Mouse (Mus musculus): ENCODE results near the gene Gm4871.
"Not testable (repeated sequence)": the region's sequence is repeated elsewhere in the genome, so short reads cannot be mapped to it uniquely, and the experiment has no call there.

Gm4871 gene

GRCm38 (mm10) chr5:145032391-145032790 is at the start of gene Gm4871:
TSS of gene Gm4871 (minus strand) at chr5:145032754.
- DNase-seq (ENCODE audit: low read depth, low spot score), result not testable (repeated sequence)

- no peak for DNase-seq (ENCODE audit: low read depth, low spot score)
Measured at GRCm38 (mm10) chr5:145081866-145082613, 49.5 kb upstream of the Gm4871 start.

DNA sequence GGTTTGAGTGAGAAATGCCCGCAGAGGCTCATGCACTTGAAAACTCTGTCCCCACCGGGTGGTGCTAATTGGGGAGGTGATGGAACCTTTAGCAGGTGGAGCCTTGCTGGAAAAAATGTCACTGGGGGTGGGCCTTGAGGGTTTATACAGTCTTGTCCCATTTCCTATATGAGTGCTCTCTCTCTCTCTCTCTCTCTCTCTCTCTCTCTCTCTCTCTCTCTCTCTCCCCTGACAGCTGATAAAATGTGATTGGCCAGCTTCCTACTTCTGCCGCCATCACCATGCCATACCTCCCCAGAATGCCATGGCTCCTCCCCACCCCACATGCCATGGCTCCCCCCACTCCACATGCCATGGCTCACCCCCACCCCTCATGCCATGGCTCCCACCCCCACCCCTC is 42.5 kb upstream of the Gm4871 start:
- no peak for DNase-seq (ENCODE audit: low read depth, low spot score)

- no peak for DNase-seq (ENCODE audit: low read depth, low spot score)
Measured at GRCm38 (mm10) chr5:145071342-145071741, 38.8 kb upstream of the Gm4871 start.

DNA sequence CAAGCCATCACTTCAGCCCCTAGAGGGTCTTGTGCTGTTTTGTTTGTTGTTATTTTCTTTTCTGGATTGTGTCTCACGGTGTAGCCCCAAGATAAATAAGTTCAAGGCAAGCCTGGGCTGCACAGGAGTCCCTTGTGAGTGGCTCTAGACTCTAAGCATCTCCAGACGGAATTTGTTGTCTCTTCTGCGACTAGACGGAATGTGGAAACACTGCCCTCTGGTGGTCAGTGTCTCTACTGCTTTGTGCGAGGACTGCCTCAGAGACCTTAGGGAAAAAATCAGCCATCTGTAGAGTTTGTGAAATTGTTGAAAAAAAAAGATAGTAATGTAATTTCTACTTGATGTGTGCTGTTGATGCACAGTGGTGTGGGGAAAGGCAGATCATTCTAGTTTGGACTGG is 37.2 kb upstream of the Gm4871 start:
- peak; percentile 83 for DNase-seq (ENCODE audit: low read depth, low spot score)

DNA sequence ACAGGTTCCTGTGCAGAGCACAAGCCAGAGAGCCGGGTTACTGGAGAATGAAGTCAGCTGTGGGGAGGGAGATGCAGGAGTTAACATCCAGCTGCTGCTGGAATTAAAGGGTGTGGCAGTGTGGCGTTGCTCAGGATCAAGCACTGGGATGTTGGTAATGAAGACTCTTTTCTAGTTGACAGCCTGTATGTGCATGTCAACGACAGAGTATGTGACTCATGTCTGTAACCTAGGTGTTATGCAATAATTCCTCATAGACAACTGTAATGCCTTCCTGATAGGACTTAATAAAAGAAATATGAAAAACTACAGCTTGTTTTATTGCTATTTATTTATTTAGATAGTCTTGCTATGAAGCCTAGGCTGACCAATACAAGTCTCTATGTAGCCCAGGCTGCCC is 36.3 kb upstream of the Gm4871 start:
- DNase-seq (ENCODE audit: low read depth, low spot score), result no peak

DNA sequence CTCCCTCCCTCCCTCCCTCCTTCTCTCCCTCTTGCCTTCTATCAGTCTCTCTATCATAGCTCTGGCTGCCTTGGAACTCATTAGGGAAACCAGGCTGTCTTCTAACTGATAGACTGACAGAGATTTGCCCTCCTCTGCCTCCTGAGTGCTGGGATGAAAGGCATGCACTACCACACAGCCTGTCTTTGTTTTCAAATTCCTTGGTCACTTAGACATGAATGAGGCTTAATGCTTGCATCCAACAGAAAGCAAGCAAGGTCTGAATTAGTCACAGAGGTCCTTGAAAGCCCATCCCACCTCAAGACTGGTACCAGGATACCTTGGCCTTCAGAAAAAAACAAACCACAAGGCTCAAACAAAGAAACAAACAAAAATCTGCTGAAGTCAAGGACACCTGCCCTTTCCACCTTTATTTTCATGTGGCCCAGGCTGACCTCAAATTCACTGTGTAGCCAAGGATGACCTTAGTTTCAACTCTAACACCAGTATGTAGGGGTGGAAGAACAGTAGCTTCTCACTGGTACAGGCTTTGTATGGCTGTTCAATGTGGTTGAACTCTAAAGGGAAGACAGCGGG is 32.3 kb upstream of the Gm4871 start:
- no peak for DNase-seq (ENCODE audit: low read depth, low spot score)

- no peak for DNase-seq (ENCODE audit: low read depth, low spot score)
Measured at GRCm38 (mm10) chr5:145059524-145059923, 27.0 kb upstream of the Gm4871 start.

GRCm38 (mm10) chr5:145058722-145059121 is 26.2 kb upstream of the Gm4871 start:
- no peak for DNase-seq (ENCODE audit: low read depth, low spot score)

DNA sequence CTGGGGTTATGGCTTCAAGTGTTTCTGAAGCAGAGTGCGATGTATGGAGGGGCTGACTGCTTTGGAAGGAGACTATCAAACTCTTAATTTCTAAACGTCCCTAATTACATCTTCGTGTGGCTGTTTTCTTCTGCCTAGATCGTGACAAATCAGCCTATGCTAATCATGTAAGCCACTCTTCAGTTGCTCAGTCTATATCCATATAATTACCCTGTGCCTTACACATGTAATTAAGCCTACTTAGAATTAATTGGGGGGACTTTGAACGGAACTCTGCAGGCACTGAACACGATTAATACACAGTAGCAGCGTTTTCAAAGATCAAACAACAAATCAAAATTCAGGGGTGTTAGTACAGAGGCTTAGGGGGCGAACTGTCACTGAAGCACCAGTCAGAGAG is 25.4 kb upstream of the Gm4871 start:
- DNase-seq (ENCODE audit: low read depth, low spot score), result no peak

GRCm38 (mm10) chr5:145054187-145054586 is 21.6 kb upstream of the Gm4871 start:
- DNase-seq (ENCODE audit: low read depth, low spot score), result not testable (repeated sequence)

DNA sequence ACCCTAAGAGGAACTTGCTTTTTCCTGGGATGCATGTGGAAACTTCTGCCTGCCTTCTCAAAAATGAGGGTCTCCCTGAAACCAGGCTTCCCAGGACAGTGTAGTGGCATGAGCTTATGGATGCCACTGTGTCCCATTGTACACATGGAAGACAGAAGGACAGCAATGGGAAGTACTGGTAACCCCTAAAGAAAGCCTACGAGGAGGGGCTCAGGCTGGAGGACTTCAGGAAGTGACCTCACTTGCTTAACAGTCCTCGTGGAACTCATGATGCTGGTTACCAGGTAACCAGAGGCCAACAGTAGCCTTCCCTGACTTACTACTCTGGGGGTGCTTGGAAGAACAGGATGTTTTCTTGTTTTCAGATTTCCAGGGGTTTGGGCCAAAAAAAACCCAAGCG is 10.1 kb upstream of the Gm4871 start, which contains the start of gene 1700018F24Rik:
TSS of gene 1700018F24Rik (plus strand) at position 301 of the 400 bp plus-strand sequence.
- not testable (repeated sequence) for DNase-seq (ENCODE audit: low read depth, low spot score)

GRCm38 (mm10) chr5:145041628-145042027 is 9.1 kb upstream of the Gm4871 start:
- DNase-seq (ENCODE audit: low read depth, low spot score), result peak; percentile 12

DNA sequence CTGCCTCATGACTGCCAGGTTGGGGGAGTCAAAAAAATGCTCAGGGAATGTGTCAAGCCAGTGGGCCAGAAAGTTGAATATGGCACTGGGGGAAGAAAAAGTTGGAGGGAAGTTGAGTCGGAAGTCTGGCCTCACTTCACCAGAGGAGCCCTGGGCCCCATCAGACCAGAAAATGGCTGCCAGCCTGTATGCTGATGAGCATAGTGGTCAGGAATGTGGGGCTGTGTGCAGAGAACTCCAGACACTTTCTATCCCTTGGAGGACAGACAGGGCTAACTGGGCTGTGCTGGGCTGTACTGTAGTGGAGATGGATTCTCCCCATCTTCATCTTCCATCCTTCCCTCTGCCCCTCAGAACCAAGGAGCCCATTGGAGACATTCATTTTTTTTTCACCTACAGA is 2.1 kb downstream of the Gm4871 start:
- DNase-seq (ENCODE audit: low read depth, low spot score), result not testable (repeated sequence)

DNA sequence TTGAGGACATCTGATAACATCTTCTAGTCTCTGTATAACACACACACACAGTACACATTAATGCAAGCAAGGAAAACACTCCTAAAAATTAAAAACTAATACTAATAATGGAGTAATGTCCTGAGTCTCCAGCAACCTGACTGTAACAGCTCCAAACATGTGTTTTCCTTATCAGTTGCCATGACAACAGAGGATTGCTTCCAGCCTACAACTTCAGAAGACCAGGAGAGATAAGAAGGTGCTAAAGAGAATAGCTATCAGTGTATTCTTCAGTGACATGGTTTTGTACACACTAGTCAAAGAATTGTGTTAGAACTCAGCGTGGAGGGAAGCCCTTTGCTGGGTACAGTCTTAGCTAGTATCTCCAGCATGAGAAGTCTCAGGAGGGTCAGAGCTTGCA is 11.8 kb downstream of the Gm4871 start:
- DNase-seq (ENCODE audit: low read depth, low spot score), result not testable (repeated sequence)

- not testable (repeated sequence) for DNase-seq (ENCODE audit: low read depth, low spot score)
Measured at GRCm38 (mm10) chr5:145020254-145020653, 12.3 kb downstream of the Gm4871 start.

DNA sequence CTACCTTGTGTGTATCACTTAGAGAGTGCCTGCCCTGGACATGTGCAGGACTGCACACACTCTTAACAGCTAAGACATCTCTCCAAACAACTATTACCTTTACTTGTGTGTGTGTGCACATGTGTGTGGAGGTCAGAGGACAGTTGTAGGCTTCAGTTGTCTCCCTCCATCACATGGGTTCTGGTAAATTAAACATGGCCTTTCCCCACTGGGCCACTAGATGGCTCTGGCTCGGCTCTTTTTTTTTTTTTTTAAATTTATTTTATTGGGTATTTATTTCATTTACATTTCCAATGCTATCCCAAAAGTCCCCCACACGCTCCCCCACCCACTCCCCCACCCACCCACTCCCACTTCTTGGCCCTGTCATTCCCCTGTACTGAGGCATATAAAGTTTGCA is 15.8 kb downstream of the Gm4871 start:
- not testable (repeated sequence) for DNase-seq (ENCODE audit: low read depth, low spot score)

DNA sequence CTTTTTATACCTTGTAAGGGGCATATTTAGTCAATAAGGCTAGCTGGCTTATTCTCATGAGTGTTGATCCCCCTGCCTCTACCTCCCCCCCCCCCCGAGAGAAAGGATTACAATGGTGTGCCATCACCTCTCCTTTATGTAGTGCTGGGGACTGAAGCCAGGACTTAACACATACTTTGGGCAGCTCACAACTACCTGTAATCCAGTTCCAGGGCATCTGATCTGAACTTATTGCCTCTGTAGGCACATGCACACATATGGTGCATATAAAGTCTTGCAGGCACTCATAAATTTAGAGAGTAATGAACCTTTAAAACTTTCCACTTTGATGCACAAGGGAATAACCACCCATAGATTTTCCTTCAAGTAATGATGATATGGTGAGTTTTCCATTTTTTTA is 18.3 kb downstream of the Gm4871 start:
- peak; percentile 31 for DNase-seq (ENCODE audit: low read depth, low spot score)

GRCm38 (mm10) chr5:145008878-145009659 is 23.5 kb downstream of the Gm4871 start:
- no peak for DNase-seq (ENCODE audit: low read depth, low spot score)

DNA sequence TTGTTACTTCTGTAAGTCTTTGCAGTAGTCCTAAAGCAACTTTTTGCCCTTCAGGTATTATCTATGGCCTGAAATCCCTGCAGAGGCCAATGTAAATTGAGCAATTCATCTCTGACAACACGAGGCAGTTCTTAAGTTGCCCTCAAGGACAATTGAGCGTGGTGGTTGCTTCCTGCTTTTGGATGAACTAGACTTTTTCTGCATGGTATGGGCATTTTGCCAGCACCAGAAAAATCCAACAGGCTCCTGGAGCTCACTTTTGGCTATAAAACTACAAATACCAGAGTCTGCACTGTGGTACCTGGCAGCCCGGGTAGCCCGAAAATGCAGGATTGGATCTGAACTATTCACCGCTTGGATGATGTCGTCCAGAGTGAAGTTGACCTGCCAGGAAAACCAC is 27.0 kb downstream of the Gm4871 start:
- DNase-seq (ENCODE audit: low read depth, low spot score), result no peak

DNA sequence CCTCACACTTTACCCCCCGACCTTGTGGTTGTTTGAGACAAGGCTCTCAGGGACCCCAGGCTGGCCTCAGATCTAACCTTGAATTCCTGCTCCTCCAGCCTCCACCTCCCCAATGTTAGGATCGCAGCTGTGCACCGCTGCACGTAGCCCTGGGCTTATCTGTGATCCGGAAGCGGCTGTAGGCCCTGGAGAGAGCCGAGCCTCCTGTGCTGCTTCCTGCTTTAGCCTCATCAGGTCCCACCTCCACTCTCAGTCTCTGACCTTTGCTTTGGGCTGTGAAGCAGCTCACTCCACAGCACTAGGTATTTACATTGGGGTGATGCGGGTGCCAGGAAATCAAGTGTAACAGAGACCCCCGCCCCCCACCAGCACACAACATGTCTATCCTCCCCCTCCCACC is 28.1 kb downstream of the Gm4871 start:
- no peak for DNase-seq (ENCODE audit: low read depth, low spot score)

DNA sequence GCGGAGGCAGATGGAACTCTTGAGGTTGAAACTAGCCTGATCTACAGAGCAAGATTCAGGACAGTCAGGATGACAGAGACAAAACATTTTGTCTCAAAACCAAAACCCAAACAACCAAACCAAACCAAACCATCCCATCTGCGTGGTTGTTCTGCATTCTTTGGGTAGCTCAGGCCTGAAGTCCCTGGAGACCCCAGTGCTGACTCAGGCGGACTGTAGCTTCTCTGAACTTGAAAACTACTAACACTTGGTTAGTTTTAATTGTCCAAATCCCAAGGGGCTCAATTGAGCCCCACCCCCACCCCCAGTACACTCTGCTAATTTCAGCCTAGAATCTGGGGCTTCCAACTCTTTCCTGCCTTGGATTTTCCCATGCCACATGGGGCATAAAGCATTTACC is 29.2 kb downstream of the Gm4871 start:
- DNase-seq (ENCODE audit: low read depth, low spot score), result no peak
